Mouse (Mus musculus): ENCODE measurements around the gene Txndc5.

DNA sequence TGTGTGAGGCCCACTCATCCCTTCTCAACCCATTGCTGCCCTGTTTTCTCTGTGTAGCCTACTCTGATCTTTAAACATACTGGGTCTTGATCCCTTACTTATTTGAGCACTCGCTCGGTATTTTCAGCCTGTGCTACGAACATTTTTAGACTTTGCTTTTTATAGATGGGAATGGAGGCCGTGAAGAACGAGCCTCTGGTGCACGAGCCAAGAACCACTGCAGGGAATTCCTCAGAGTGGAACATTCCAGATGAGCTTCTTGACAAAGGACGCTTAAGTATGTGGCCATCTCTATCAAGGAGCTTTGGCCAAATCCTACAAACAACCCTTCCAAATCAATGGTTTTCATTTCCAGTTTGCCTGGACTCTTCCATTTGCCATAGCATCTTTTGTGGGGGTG, 47.6 kb downstream of the Txndc5 start:
- TF ChIP-seq CTCF (IDR thresholded peaks at IDR 0.05; ENCODE audit: low read depth) (no peak), EP300 (IDR thresholded peaks at IDR 0.05; ENCODE audit: low read depth) (no peak)
